Mouse (Mus musculus) CH12F3 (cell line): ENCODE measurements around the gene Hpse2.

Experiments
- in situ Hi-C: fragments of 300-500 bp; cut with MboI; formaldehyde crosslinking; loops from 2 replicates; pipeline ENCODE4 v1.14.3; 2020; ENCODE audit warnings: low sequenced_read_pairs

Hpse2 gene

DNA sequence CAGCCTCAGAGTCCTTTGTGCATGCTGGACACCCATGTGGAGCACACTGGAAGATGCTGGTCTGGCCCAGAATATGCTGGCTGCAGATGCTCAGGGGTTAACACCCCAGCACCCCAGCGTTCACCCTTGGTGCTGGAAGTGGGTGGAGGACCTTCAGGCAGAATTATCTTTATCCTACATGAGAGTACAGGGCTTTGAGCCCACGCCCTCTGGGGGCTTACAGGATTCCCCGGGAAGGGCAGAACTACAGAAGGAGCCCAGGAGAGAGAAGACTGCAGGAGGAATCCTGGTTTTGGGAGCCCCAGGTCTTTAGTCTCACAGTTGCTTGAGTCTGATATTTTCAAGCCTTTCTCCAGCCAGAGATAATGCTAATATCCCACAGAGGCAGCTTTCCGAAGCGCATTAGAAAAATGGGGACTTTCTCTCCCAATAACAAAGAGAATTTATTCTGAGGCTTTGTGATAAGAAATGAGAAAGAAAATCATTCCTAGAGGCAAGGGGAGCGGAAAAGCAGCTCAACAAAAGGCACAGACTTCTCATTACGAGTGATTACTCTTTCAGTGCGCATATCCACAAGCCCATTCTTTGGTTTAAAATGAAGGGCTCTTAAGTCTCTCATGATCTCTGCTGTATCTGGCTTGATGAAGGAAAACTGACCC is 602.5 kb downstream of the Hpse2 start:
- in situ Hi-C loops = loop anchor here (25.0 kb wide), 1 partner anchor 827 kb away; the partner anchor contains the start of gene Nkx2-3

DNA sequence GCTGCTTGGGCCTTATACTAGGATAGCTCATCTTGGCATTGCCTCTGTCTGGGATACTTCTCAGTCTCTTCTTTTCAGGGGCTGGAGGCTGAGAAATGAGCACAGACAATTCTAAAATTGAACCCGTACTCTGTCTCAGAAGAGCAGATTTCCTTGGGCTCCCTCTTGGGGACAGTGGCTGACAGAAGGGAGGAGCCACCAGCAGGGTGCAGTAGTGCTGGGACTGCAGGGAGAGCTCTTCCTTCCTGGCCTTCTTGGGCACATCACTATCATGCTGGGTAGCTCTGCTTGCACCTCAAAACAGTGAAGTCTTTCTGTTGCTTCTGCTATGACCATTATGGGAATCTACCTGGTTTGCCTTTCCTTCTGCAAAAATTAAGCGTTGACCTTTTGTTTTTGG is 603.0 kb downstream of the Hpse2 start:
- in situ Hi-C loops = loop anchor here (25.0 kb wide), 1 partner anchor 827 kb away; the partner anchor contains the start of gene Nkx2-3

DNA sequence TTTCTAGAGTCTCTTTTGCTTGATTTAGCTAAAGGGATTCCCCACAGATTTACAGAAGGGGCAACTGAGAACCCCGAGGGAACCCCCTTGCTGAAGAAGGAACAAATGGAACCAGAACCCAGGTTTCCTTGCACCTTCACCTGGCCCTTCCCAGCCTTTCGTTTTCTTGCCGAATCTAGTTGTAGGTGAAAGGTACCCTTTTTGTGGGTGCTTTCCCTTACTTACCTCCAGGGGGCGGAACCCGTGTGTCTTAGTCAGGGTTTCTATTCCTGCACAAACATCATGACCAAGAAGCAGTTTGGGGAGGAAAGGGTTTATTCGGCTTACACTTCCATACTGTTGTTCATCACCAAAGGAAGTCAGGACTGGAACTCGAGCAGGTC is 608.0 kb downstream of the Hpse2 start:
- in situ Hi-C loops = loop anchor here (25.0 kb wide), 1 partner anchor 832 kb away; the partner anchor contains the start of gene Nkx2-3

DNA sequence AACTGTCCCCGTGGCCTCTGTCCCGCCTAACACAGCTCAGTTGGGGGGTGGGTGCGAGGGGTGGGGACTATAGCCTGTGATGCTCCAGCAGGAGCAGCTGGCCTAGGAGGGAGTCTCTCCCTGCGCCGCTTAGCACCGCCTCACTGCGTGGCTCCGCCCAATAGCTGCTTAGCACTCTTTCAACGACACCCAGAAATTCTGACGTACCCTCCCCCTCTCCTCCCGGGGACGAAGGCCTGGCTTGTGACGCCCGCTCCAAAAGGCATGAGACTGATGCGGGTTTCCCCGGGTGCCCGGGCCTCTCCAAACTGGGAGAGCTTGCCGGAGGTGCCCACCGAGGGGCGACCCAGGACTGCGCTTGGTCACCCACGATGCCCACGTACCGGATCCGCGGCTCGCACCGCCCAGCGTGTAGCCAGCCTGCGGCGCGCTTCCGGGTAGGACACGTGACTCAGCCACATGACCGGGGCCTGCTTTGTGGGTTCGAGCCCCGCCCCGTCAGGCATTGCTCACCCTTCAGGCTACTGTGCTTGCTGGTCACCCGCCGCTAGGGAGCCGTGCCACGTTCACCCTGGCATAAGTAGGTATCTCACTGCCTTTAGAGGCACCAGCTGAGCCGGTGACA is 608.5 kb downstream of the Hpse2 start, which contains the start of gene Hps1:
Gene Hps1 (minus strand): TSS at position 448 of the 625 bp plus-strand sequence.
- in situ Hi-C loops = loop anchor here (25.0 kb wide), 1 partner anchor 833 kb away; the partner anchor contains the start of gene Nkx2-3

DNA sequence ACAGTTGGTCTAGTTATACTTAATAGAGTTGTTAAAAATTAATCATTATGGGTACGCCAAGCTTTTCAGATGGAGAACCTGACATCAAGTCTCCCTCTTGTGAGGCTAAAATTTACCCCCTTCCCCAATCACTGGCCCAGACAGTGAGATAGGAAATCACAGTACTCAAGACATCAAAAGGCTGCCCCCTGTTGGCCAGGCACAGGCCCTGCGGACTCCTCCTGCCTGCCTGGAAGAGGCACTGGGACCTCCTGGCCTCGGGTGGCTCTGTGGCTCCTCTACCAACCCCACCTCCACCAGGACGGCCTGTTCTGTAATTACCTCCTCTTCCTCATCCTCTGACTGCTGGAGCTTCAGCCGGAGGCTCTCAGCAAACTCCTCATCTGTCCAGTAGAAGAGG is 610.4 kb downstream of the Hpse2 start:
- in situ Hi-C loops = loop anchor here (25.0 kb wide), 1 partner anchor 834 kb away; the partner anchor contains the start of gene Nkx2-3

DNA sequence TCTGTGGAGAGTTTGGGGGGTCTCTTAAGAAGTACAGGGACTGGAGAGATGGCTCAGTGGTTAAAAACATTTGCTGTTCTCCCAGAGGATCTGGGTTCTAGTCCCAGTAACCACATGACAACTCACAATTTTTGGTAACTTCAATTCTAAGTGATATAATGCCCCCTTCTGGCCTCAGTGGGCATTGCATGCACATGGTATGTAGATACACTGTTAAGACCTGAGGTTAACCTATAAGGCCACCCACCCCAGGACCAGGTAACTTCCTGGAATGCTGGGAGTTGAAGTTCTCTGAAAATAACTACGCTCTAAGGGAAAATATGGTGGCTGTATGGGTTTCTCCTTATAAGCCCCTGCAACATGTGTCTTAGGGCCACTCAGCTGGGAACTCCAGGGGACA is 611.3 kb downstream of the Hpse2 start:
- in situ Hi-C loops = loop anchor here (25.0 kb wide), 1 partner anchor 835 kb away; the partner anchor contains the start of gene Nkx2-3

DNA sequence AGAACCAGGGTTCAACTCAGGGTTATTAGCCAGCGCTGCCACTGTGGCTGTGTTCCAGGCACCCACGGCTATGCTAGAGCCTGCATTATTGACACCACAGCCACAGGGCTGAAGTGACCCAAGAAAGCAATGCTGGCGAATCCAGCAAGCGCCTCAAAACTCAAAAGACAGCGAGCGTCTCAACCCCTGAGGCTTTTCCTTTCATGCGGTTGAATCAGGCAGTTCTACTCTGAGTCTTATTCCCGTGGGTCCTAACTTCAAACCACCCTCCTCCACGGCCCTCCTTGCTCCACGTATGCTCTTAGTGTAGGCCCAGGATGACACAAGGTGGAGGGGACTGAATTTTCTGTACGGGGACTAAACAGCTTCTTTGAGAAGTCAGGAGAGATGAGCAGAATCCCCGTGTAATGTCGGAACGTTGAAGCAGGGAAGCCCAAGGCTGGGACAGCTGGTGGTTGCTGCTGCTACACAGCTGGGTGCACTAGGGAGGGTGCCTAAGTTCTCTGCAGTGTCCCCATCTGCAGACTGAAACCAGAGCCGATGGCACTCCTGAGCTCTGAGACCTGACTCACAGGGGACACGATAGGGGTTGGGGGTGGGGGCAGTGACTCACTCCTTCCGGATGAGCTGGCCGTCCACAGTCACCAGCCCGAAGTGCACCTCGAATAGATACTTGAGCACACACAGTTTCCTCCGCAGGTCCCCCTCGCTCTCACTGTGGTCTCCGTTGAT is 617.8 kb downstream of the Hpse2 start:
- in situ Hi-C loops = no loop called here

DNA sequence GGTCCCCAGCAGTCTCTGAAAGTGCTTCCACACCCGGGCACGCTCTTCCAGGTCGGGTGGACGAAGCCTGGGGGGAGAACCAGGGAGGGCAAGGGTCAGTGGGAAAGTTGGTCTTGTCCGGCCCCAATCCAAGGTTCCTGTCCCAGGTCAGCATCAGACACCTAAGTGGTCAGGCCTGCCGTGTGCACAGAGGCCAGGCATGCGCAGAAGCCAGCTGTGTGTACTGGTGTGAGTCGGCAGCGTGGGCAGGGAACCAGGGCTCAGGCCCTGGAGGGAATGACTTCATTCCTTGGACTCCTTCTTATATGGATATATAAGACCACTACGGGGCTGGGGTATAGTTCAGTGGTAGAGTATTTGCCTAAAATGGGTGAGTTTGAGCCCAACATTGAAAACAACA is 618.5 kb downstream of the Hpse2 start:
- in situ Hi-C loops = no loop called here

DNA sequence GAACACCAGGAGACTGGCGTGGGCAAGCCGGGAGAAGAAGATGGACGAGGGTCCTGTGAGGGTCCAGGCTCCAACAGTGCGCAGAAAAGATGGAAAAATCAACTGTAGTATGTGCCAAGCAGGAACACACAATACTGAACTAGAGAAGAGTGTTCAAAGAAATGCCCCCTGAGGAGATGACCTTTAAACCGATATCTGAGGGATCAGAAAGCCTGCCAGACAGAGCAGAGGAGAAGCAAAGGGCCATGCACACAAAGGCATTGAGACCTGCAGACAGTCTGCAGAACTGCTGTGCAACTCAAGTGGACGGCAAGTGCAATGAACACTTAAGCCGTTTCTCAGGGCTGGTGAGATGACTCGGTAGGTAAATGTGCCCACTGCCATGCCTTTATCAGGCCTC is 620.8 kb downstream of the Hpse2 start:
- in situ Hi-C loops = no loop called here

DNA sequence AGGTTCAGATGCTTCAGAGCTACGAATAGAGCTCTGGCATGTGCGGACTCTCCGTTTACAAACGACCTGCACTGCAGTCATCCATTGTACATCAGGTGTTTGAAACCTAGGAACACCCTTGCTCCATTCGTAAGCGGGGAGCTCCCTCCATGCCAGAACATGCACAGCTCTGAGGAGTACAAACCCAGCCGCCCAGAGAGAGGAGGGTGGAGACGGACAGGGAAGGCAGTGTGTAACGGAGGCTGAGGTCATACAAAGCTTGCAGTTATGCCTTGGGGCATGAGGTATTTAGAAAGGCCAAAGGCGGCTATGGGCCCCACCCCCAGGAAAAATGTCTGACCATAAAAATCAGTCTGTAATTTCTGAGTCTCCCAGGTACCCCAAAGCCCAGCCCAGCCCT is 623.8 kb downstream of the Hpse2 start:
- in situ Hi-C loops = no loop called here

DNA sequence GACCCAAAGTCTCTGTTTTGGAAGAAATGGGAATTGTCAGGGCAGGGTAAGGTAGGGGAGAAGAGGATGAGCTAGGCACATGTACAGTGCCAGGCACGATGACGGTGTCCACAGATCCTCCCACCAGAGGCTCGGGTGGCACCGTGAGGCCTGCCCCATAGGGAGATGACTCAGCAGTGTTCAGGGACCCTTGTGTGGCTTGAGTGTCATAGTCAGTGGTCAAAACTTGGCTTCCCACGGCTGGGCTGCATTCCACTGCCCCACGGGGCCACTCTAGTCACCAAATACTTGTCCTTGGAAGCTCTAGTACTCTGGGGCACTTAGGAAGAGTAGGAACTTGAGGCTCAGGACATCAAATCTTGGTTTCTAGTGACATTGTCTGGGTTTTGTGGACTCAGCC is 631.5 kb downstream of the Hpse2 start:
- in situ Hi-C loops = no loop called here

DNA sequence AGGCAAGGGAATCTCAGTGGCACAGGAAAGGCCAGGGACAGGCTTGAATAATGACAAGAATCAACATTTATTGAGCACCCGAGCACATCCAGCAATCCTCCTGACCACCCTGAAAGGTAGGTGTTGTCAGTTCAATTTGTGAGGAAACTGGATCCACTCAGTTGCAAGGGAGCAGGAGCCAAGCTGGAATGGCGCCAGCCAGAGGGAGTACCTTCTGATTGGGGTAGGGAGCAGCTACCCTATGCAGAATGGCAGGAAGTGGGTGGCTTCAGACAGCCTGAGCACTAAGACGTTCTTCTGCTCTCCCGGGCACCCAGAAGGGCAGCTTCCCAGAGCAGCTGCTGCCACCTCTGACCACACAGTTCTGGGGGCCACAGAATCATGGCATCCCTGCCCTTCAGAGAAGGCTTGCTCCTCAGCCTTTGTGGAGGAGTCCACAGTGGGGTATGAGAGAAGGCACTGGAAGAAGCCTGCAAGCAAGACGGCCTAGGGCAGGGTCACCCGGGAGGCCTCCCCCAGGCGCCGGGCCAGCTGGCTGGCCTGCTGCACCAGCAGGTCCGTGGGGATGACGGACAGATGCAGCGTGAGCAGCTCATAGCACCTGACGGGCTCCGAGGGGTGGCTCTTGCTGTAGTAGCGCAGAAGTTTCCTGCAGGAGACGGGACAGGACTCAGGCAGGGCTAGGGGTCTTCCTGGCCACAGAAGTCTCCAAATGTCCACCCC is 632.8 kb downstream of the Hpse2 start:
- in situ Hi-C loops = no loop called here

DNA sequence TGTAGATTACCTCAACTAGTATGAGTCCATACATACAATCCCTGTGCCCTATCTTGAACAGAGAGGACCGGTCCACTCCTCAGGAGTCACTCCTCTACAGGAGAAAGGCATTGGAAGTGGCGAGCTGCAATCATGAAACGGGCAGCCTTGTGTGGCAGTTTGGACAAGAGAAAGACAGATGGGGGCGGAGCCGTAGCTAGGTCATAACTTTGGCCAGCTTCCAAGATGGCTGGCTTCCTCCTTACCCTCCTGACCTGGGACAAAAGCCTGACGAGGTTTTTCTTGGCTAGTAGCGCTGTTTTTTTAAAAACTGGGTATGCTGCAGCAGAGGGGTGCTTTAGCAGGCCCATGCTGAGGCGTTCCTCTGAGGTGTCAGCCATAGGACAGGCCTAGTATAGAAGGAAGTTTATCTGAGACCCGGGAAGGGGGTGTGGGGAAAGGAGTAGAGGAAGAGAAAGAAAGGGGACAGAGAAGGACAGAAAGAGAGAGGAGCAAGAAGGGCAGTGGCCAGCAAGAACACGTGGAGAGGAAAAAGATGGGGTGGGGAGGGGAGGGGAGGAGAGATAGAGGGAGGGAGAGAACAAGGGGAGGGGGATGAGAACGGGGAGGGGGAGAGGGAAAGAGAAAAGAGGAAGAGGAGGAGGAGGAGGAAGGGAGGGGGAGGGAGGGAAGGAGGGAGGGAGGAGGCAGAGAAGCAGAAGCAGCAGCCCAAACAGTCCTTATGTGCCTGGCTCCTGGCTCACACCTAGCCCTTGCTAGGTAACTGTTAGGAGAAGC is 634.8 kb downstream of the Hpse2 start:
- in situ Hi-C loops = no loop called here

DNA sequence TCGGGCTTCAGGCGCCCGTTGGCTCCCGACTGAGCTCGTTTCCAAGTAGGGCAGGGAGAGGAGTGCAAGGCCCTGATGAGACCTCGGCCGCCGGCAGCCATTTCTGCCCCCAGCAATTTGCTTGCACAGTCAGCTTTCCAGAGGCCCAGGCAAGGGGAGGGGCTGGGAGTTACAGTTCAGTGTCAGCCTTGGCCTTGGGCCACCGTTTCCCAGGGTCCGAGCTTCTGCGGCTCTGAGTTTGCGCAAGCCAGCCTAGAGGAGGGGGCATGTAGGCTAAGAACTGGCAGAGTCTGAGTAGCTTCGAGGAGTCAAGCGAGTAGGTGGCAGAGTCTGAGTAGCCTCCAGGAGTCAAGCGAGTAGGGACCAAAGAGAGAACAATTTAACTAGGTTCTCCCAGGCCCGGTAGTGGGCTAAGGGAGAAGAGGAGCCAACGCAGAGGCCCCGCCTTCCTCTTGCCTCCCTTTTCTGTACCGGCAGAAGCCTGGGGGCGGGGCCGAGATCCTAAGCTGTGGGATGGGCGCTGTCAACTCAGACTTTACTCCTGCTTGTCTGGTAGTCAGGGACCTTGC is 635.7 kb downstream of the Hpse2 start, which contains the start of gene Pyroxd2:
Gene Pyroxd2 (minus strand): TSS at position 413 of the 569 bp plus-strand sequence.
- in situ Hi-C loops = no loop called here

DNA sequence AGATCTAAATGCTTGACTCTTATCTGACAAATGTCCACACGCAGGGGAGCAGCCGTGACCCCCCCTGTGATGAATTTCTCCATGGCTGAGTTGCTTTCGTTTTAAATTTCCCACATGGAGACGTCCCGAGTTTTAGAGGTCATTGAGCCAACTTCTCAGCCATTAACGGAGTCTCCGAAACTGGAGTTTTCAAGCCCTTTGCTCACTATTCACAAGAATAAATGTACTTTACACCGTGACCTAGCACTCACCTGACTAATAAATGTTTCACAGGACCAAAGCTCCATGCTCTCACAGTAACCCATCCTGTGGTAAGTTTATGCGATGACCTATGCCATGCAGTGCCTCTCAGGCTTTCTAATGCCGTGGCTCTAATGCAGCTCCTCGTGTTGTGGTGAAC is 638.0 kb downstream of the Hpse2 start:
- in situ Hi-C loops = no loop called here

DNA sequence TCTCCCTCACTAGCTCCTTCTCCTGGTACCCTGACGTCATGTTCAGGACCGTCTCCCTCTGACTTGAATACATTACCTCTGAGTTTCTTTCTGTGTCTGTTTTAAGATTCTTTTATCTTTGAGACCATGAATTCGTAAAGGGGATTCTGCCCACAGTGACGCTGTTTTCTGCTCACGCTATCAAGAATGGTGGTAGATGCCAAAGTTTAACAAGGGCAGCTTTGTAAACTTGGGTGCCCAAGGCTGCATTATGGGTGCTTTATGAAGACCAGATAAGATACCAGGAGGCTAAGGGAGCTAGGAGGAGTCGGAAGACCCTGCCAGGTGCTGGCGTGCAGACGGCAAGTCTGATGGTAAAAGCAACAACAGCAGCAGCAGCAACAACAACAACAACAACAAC is 641.5 kb downstream of the Hpse2 start:
- in situ Hi-C loops = no loop called here

DNA sequence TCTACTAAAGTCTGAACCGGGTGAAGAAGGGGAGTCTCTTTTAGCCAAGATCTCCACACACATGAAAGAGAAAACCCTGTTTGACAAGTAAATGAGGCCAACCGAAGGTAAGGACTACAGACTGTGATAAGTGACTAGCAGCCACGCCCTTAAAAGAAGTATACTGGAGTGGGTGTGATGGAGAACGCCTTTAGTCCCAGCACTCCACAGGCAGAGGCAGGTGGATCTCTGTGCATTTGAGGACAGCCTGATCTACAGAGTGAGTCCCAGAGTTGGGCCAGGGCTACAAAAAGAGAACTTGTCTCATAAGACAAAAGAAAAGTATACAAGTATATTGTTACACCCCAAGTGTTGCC is 642.3 kb downstream of the Hpse2 start:
- in situ Hi-C loops = no loop called here

DNA sequence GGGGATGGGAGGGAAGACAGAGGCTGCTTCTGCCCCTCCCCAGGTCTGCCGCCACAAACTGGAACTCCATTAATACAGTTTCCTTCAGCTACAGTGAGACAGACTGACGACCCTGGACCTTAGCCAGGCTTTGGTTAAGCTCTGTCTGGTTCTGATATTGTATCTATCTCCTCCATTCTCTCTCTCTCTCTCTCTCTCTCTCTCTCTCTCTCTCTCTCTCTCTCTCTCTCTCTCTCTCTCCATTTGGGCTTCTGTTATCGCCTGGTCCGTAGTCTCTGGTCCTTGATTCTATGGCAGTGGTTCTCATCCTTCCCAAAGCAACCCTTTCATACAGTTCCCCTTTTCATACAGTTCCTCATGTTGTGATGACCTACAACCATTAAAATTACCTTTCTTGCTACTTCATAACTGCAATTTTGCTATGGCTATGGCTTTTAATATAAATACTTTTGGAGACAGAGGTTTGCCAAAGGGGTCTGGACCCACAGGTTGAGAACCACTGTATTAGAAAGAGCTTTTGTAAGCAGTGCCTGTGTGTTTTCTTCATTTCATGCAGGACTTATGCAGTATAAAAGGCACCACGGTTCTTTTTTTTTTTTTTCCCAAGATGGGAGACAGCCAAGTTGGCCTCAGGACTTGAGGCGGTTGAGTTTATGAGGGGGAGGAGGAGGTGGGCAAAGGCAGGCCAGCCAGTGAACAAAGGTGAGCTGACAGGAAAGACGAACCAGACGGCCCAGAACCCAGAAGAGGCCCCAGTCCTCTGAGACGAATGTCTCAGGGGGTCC is 642.9 kb downstream of the Hpse2 start:
- in situ Hi-C loops = no loop called here

DNA sequence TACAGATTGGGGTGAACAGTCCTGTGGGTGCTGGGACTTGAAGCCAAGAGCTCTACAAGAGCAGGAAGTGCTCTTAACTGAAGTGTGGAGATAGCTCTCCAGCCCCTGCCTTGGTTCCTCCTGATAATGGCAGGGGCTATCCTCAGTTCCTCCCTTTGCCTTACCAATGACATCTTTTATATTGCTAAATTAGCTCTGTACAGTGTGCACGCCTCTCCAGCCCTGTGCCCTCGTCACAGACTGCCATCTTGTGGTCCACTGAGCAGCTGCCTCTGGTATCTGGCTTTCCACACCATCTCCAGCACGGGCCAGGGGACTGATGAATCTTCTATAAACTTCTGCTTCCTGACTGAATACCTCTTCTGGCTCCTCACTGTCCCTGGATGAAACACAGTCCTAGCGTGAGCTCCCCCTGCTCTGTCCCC is 644.0 kb downstream of the Hpse2 start:
- in situ Hi-C loops = no loop called here
